In the genomic region with DNA sequence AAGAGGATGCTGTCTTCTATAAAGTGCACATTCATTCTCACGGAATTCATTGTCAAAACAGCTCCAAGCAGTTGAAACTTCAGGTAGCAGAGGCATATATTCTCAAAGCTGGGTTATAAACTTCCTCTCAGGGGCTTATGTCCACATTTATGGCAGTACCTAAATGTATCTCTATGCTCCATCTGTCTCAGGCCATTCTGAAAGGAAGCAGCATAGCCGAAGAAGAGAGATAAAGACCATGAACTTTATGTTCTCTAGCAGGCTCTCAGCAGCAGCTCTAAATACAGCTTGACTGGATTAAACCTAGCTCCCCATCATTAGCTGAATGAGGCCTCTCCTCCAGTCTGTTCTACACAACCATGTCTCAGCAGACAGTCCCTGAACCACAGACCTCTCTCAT, we compare ENCODE assay signal across 29 mouse cellular contexts.
"Had no signal": no experiment of that assay in that cellular context is flagged by ENCODE, and none has a peak within 500 bp of the region (broad histone marks: within the 10 kb centered on the region; RNA-seq: fewer than 3 reads in every experiment).

No protein-coding gene starts in this region.

- H3K27ac ChIP-seq: heart, embryonic 13.5 days; heart, embryonic 15.5 days; hindbrain, embryonic 10.5 days; hindbrain, embryonic 12.5 days; hindbrain, embryonic 13.5 days; hindbrain, embryonic 14.5 days; hindbrain, embryonic 15.5 days; hindbrain, postnatal 0 days; intestine, embryonic 15.5 days; kidney, embryonic 15.5 days; kidney, postnatal 0 days; layer of hippocampus, adult 2 months; left cerebral cortex, adult 2 months had no signal

- H3K4me3 ChIP-seq: heart, embryonic 12.5 days; heart, embryonic 13.5 days; heart, embryonic 15.5 days; hindbrain, embryonic 10.5 days; hindbrain, embryonic 12.5 days; hindbrain, embryonic 13.5 days; hindbrain, embryonic 15.5 days; intestine, embryonic 15.5 days; kidney, embryonic 15.5 days; layer of hippocampus, adult 2 months; left cerebral cortex, adult 2 months had no signal

- H3K4me1 ChIP-seq: heart, embryonic 12.5 days; heart, embryonic 13.5 days; heart, embryonic 15.5 days; hindbrain, embryonic 10.5 days; hindbrain, embryonic 12.5 days; hindbrain, embryonic 13.5 days; hindbrain, embryonic 15.5 days; intestine, embryonic 15.5 days; kidney, embryonic 15.5 days had no signal

- H3K9me3 ChIP-seq: heart, embryonic 12.5 days; heart, embryonic 13.5 days; heart, embryonic 15.5 days; hindbrain, embryonic 10.5 days; hindbrain, embryonic 12.5 days; hindbrain, embryonic 13.5 days; hindbrain, embryonic 15.5 days; intestine, embryonic 15.5 days; kidney, embryonic 15.5 days had no signal

- H3K9ac ChIP-seq: heart, embryonic 12.5 days; heart, embryonic 13.5 days; heart, embryonic 15.5 days; hindbrain, embryonic 12.5 days; hindbrain, embryonic 13.5 days; hindbrain, embryonic 14.5 days; hindbrain, embryonic 15.5 days; intestine, embryonic 15.5 days; kidney, embryonic 15.5 days had no signal

- H3K27me3 ChIP-seq: heart, embryonic 12.5 days; heart, embryonic 13.5 days; heart, embryonic 15.5 days; hindbrain, embryonic 12.5 days; hindbrain, embryonic 13.5 days; hindbrain, embryonic 15.5 days; intestine, embryonic 15.5 days; kidney, embryonic 15.5 days had no signal

- H3K36me3 ChIP-seq: heart, embryonic 15.5 days; intestine, embryonic 15.5 days had no signal

- DNase-seq: heart, postnatal 10 days; heart, postnatal 14 days; heart, postnatal 36 days; heart, postnatal 4 days; kidney, adult 11 months; kidney, adult 18-20 months; kidney, adult 2 months; kidney, adult 8-10 months; kidney, adult 9 months; kidney, postnatal 10 days; kidney, postnatal 14 days; kidney, postnatal 36 days; kidney, postnatal 4 days; layer of hippocampus, adult 9-11 months; layer of hippocampus, postnatal 36 days had no signal
